Mouse (Mus musculus) E14TG2a.4 (cell line): ENCODE results near the gene Otx2.
A peak's percentile ranks its signal among the peaks of the same experiment; 100 is the strongest.

Experiments
- H3K27me3 ChIP-seq: 2 replicates; pipeline ENCODE4 v1.6.1; 2014; ENCODE audit warnings: low read length, control low read depth; ENCODE audit not compliant: insufficient read depth
- H3K36me3 ChIP-seq: 2 replicates; pipeline ENCODE4 v1.6.1; 2014; ENCODE audit warnings: low read length, control low read depth; ENCODE audit not compliant: insufficient read depth
- H3K4me1 ChIP-seq: replicated peaks from 2 replicates; pipeline ENCODE4 v1.6.1; 2014; ENCODE audit warnings: low read depth, low read length, control low read depth
- H3K4me3 ChIP-seq: replicated peaks from 2 replicates; pipeline ENCODE4 v1.5.1; 2014; ENCODE audit warnings: mild to moderate bottlenecking, low read length
- H3K9me3 ChIP-seq: 2 replicates; pipeline ENCODE4 v1.6.1; 2014; ENCODE audit warnings: low read length, control low read depth
- CTCF ChIP-seq: conservative IDR thresholded peaks from 2 replicates; pipeline ENCODE4 v1.5.1; 2014; ENCODE audit warnings: low read length
- NANOG ChIP-seq: IDR thresholded peaks from 2 replicates; pipeline ENCODE4 v1.6.1; 2014; ENCODE audit warnings: borderline replicate concordance, low read length, mixed read lengths
- POU5F1 ChIP-seq: IDR thresholded peaks from 2 replicates; pipeline ENCODE4 v1.6.1; 2014; ENCODE audit warnings: low read length, borderline replicate concordance

Otx2 gene

GRCm38 (mm10) chr14:48707844-48708383, 34.3 kb upstream of the Otx2 start:
- Histone ChIP-seq H3K27me3 (peaks cover 74% of the 10 kb centered on the region), H3K4me1 (peaks cover 68% of the 10 kb centered on the region), H3K4me3 (no peak overlapping the region), H3K36me3 (no peaks in the 10 kb centered on the region), H3K9me3 (no peaks in the 10 kb centered on the region)
- TF ChIP-seq POU5F1 (no peak), CTCF (no peak), NANOG (no peak)

GRCm38 (mm10) chr14:48707391-48707790, 33.8 kb upstream of the Otx2 start:
- Histone ChIP-seq H3K4me3 (no peak overlapping the region), H3K36me3 (no peaks in the 10 kb centered on the region), H3K27me3 (peaks cover 71% of the 10 kb centered on the region), H3K4me1 (peaks cover 72% of the 10 kb centered on the region), H3K9me3 (no peaks in the 10 kb centered on the region)
- TF ChIP-seq NANOG (no peak), CTCF (no peak), POU5F1 (no peak)

GRCm38 (mm10) chr14:48700790-48701370, 27.3 kb upstream of the Otx2 start:
- Histone ChIP-seq H3K4me3 (peak overlapping the region; percentile 20; the same call in 1 of the 2 replicates), H3K36me3 (no peaks in the 10 kb centered on the region), H3K4me1 (peaks cover 88% of the 10 kb centered on the region), H3K9me3 (no peaks in the 10 kb centered on the region), H3K27me3 (peaks cover 25% of the 10 kb centered on the region)
- TF ChIP-seq NANOG (0 out of 2 replicates have a peak, but pooled peaks have one; percentile 21), CTCF (no peak)

GRCm38 (mm10) chr14:48679590-48679989, 6.0 kb upstream of the Otx2 start:
- TF ChIP-seq POU5F1 (no peak), NANOG (no peak), CTCF (no peak)
- Histone ChIP-seq H3K4me3 (no peak overlapping the region), H3K9me3 (no peaks in the 10 kb centered on the region), H3K4me1 (peaks cover 3% of the 10 kb centered on the region), H3K36me3 (no peaks in the 10 kb centered on the region), H3K27me3 (peaks cover 5% of the 10 kb centered on the region)

- TF ChIP-seq CTCF (no peak), NANOG (no peak), POU5F1 (no peak)
- Histone ChIP-seq H3K36me3 (no peaks in the 10 kb centered on the region), H3K4me3 (no peak overlapping the region), H3K4me1 (peaks cover 12% of the 10 kb centered on the region), H3K27me3 (peaks cover 14% of the 10 kb centered on the region), H3K9me3 (no peaks in the 10 kb centered on the region)
Measured at GRCm38 (mm10) chr14:48678674-48679073, 5.1 kb upstream of the Otx2 start.

- Histone ChIP-seq H3K9me3 (no peaks in the 10 kb centered on the region), H3K4me3 (peak overlapping the region; percentile 76), H3K36me3 (no peaks in the 10 kb centered on the region), H3K27me3 (peaks cover 56% of the 10 kb centered on the region), H3K4me1 (peaks cover 38% of the 10 kb centered on the region)
- TF ChIP-seq CTCF (no peak), NANOG (no peak), POU5F1 (no peak)
Measured at GRCm38 (mm10) chr14:48674036-48674831, 615 bp upstream of the Otx2 start.

- Histone ChIP-seq H3K27me3 (peaks cover 69% of the 10 kb centered on the region), H3K4me3 (no peak overlapping the region), H3K9me3 (no peaks in the 10 kb centered on the region), H3K4me1 (peaks cover 51% of the 10 kb centered on the region), H3K36me3 (no peaks in the 10 kb centered on the region)
- no peak for TF ChIP-seq POU5F1
- TF ChIP-seq CTCF, result no peak
- no peak for TF ChIP-seq NANOG
Measured at GRCm38 (mm10) chr14:48672611-48673176, 925 bp downstream of the Otx2 start.

- Histone ChIP-seq H3K27me3 (peaks cover 79% of the 10 kb centered on the region), H3K4me1 (peaks cover 61% of the 10 kb centered on the region), H3K4me3 (no peak overlapping the region), H3K9me3 (no peaks in the 10 kb centered on the region), H3K36me3 (no peaks in the 10 kb centered on the region)
- TF ChIP-seq POU5F1 (no peak), CTCF (no peak)
Measured at GRCm38 (mm10) chr14:48671480-48672240, 2.0 kb downstream of the Otx2 start.
